Mouse (Mus musculus) urinary bladder, postnatal 14 days (tissue): ENCODE measurements around the gene Shc3.

Experiments used
- DNase-seq: peaks from one replicate; pipeline ENCODE4 v3.0.0; 2021; ENCODE audit warnings: low spot score

Gene Shc3

GRCm38 (mm10) chr13:51480341-51481011 lies 88.7 kb downstream of the Shc3 start:
- no peak for DNase-seq

- peak; percentile 4 for DNase-seq
Measured at GRCm38 (mm10) chr13:51479826-51480225, 89.4 kb downstream of the Shc3 start.

- no peak for DNase-seq
Measured at GRCm38 (mm10) chr13:51476991-51477390, 92.2 kb downstream of the Shc3 start.

- DNase-seq = no peak
Measured at GRCm38 (mm10) chr13:51468697-51469250, 100.4 kb downstream of the Shc3 start.

- no peak for DNase-seq
Measured at GRCm38 (mm10) chr13:51466117-51466841, 102.9 kb downstream of the Shc3 start.

- DNase-seq = no peak
Measured at GRCm38 (mm10) chr13:51464294-51464693, 104.9 kb downstream of the Shc3 start.

GRCm38 (mm10) chr13:51456190-51456878 lies 112.9 kb downstream of the Shc3 start:
- no peak for DNase-seq

GRCm38 (mm10) chr13:51446550-51446949 lies 122.7 kb downstream of the Shc3 start:
- no peak for DNase-seq

- DNase-seq = no peak
Measured at GRCm38 (mm10) chr13:51442922-51443321, 126.3 kb downstream of the Shc3 start.

GRCm38 (mm10) chr13:51437105-51438085 lies 131.8 kb downstream of the Shc3 start:
- no peak for DNase-seq

GRCm38 (mm10) chr13:51435146-51435545 lies 134.1 kb downstream of the Shc3 start:
- DNase-seq = no peak

- DNase-seq = no peak
Measured at GRCm38 (mm10) chr13:51434460-51434859, 134.8 kb downstream of the Shc3 start.

- DNase-seq = no peak
Measured at GRCm38 (mm10) chr13:51433371-51433770, 135.8 kb downstream of the Shc3 start.

GRCm38 (mm10) chr13:51425662-51426443 lies 143.4 kb downstream of the Shc3 start:
- no peak for DNase-seq

- DNase-seq = peak; percentile 76
Measured at GRCm38 (mm10) chr13:51424647-51425046, 144.6 kb downstream of the Shc3 start.

GRCm38 (mm10) chr13:51423647-51424046 lies 145.6 kb downstream of the Shc3 start:
- DNase-seq = no peak

GRCm38 (mm10) chr13:51420861-51421260 lies 148.4 kb downstream of the Shc3 start:
- no peak for DNase-seq

- DNase-seq = no peak
Measured at GRCm38 (mm10) chr13:51419501-51419900, 149.7 kb downstream of the Shc3 start.

- no peak for DNase-seq
Measured at GRCm38 (mm10) chr13:51418942-51419451, 150.2 kb downstream of the Shc3 start.

- DNase-seq = peak; percentile 93
Measured at GRCm38 (mm10) chr13:51418268-51418941, 150.8 kb downstream of the Shc3 start.
